Mouse (Mus musculus) liver, postnatal 0 days (tissue): ENCODE measurements around the gene Gm17402. TPM values are rescaled to one million over a fixed set of nuclear protein-coding genes. Genes with fewer than 3 reads are reported as not detected.
A peak's percentile ranks its signal among the peaks of the same experiment; 100 is the strongest.

ENCODE experiments used
- ATAC-seq: fragments of 200-750 bp; cut with Nextera tagmentation; 2 replicates; pipeline ENCODE4 v1.8.0; 2017; ENCODE audit warnings: mild to moderate bottlenecking, moderate library complexity
- DNase-seq: peaks from one replicate; pipeline ENCODE4 v3.0.0-alpha.2; 2016
- H3K27ac ChIP-seq: fragments of 300-500 bp; sonication (generic); 2 replicates; pipeline ENCODE4 v1.5.1; 2014; ENCODE audit warnings: antibody characterized with exemption, moderate library complexity, mild to moderate bottlenecking, low read depth
- H3K27me3 ChIP-seq: fragments of 300-500 bp; sonication (generic); 2 replicates; pipeline ENCODE4 v1.6.1; 2014; ENCODE audit warnings: low read length, control low read depth, mixed read lengths; ENCODE audit not compliant: insufficient read depth
- H3K36me3 ChIP-seq: fragments of 300-500 bp; sonication (generic); replicated peaks from 2 replicates; pipeline ENCODE4 v1.6.1; 2014; ENCODE audit warnings: mild to moderate bottlenecking, control low read depth, low read length, moderate library complexity, mixed read lengths; ENCODE audit not compliant: insufficient read depth
- H3K4me1 ChIP-seq: fragments of 300-500 bp; sonication (generic); 2 replicates; pipeline ENCODE4 v1.6.1; 2014; ENCODE audit warnings: antibody characterized with exemption, mild to moderate bottlenecking, control low read depth; ENCODE audit not compliant: insufficient read depth
- H3K4me2 ChIP-seq: fragments of 300-500 bp; sonication (generic); 2 replicates; pipeline ENCODE4 v1.6.1; 2014; ENCODE audit warnings: low read depth, mild to moderate bottlenecking, low read length, moderate library complexity, mixed read lengths
- H3K4me3 ChIP-seq: fragments of 300-500 bp; sonication (generic); 2 replicates; pipeline ENCODE4 v1.5.1; 2014; ENCODE audit warnings: low read depth, low read length
- H3K9ac ChIP-seq: fragments of 300-500 bp; sonication (generic); replicated peaks from 2 replicates; pipeline ENCODE4 v1.6.1; 2014; ENCODE audit warnings: mild to moderate bottlenecking, moderate library complexity
- H3K9me3 ChIP-seq: fragments of 300-500 bp; sonication (generic); 2 replicates; pipeline ENCODE4 v1.6.1; 2016; ENCODE audit warnings: mild to moderate bottlenecking, control low read depth, low read length, mixed read lengths
- CTCF ChIP-seq: sonication (generic); IDR thresholded peaks from 2 replicates; pipeline ENCODE4 v1.5.1; 2016; ENCODE audit warnings: antibody characterized with exemption, low read depth
- EP300 ChIP-seq: IDR thresholded peaks from 2 replicates; pipeline ENCODE4 v1.6.1; 2016; ENCODE audit warnings: antibody characterized with exemption, low read depth, mild to moderate bottlenecking
- WGBS: fragments of 180-500 bp; shearing (Covaris S2); extraction: QIAGEN DNeasy Blood & Tissue Kit; methylation state at CpG from one replicate; pipeline ENCODE4 v1.1.7; 2014; ENCODE audit not compliant: insufficient replicate concordance; 5-methylcytosine and 5-hydroxymethylcytosine counted together
- polyA plus RNA-seq: library from polyadenylated mRNA; unstranded; fragments of >200 nt; fragmentation: Nextera tagmentation; extraction: Ambion mirVana; gene quantifications from 2 replicates; pipeline ENCODE4 v1.2.1, GENCODE M21; 2015

Gene Gm17402
- polyA plus RNA-seq, 1 experiment from 2014 or later, result not detected

DNA sequence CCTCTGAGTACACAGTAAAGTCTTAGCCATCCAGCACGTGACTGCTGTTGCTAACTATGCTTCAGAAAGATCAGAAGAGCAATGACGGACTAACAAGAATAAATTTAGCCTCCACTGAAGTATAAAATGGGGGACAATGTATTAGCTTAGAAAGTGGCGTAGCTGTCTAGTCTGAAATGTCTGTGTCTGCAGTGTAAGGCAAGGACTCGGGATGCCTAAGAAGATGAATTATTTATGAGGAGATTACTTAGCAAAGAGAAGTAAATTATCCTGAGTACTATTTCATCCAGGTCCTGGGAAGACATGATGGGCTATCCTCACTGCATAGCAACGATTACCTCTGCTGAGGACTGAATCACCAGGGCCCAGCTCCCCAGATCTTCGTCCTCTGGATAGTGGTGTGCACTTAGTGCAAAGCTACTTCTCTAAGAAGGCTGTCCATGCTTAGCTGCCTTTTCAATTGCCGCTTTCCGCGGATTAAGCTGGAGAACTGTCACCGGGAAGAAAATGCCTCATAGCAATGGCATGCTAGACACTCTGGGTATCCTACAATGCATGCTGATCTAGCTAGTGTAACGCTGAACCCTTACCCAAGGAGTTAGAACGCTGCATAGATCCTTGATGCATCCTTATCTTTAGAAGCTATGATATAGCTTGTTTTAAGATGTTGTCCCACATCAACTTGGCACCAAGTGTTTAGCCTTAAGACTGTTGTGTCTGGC is 23.4 kb downstream of the Gm17402 start:
- no peak overlapping the region for H3K27ac ChIP-seq
- DNase-seq (no peak), ATAC-seq (no peak)
- H3K4me1 ChIP-seq, result no peaks in the 10 kb centered on the region
- H3K9ac ChIP-seq, result no peak overlapping the region
- no peak for TF ChIP-seq CTCF
- TF ChIP-seq EP300, result no peak
- H3K27me3 ChIP-seq, result no peaks in the 10 kb centered on the region
- H3K4me2 ChIP-seq, result no peak overlapping the region
- WGBS, result 81% methylated on average over 12 of the region's 12 CpGs
- no peak overlapping the region for H3K4me3 ChIP-seq
- H3K36me3 ChIP-seq, result 0 out of 2 replicates have a peak, but pooled peaks cover 4% of the 10 kb centered on the region
- no peaks in the 10 kb centered on the region for H3K9me3 ChIP-seq

DNA sequence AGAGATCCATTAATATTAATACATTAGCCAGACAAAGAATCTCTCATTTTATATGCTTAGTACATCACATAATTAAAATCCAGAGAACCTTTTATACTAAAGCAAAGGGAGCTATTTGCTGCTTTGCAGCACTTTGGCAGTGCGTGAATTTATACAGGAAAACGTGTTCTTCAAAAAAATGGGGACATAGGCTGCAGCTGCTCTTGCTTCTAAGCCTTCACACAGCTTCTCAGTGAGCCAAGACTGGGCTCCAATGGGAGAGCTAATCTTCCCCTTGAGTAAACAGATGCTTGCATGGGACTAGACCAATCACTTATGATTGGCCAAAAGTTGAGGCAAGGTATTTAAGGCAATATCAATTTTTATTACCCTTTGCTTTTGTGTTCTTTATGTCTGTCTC is 28.3 kb downstream of the Gm17402 start:
- no peak overlapping the region for H3K4me3 ChIP-seq
- ATAC-seq (no peak), DNase-seq (no peak)
- no peaks in the 10 kb centered on the region for H3K4me1 ChIP-seq
- H3K36me3 ChIP-seq, result no peaks in the 10 kb centered on the region
- H3K4me2 ChIP-seq, result no peak overlapping the region
- TF ChIP-seq EP300, result no peak
- TF ChIP-seq CTCF, result no peak
- no peak overlapping the region for H3K9ac ChIP-seq
- H3K9me3 ChIP-seq, result no peaks in the 10 kb centered on the region
- H3K27me3 ChIP-seq, result no peaks in the 10 kb centered on the region
- no peak overlapping the region for H3K27ac ChIP-seq
- 72% methylated on average over 2 of the region's 2 CpGs for WGBS

DNA sequence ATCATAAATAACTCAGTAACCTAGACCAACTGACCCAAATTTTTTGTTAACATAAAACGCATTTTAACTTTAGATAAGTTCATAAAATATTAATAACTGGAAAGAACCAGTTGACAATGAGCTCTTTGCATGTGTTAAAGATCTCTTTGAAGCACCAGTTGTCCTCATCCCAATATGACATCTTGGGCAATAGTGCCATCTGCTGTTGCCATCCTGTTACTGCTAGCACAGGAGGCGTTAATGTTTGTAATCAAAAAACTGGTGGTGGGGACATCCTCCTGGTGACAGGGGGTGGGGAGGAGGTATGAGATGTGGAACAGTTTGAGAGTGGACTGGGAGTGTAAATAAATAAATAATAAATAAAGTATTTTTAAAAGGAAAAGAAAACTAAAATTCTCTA is 30.4 kb downstream of the Gm17402 start:
- 12% methylated on average over 2 of the region's 2 CpGs for WGBS

DNA sequence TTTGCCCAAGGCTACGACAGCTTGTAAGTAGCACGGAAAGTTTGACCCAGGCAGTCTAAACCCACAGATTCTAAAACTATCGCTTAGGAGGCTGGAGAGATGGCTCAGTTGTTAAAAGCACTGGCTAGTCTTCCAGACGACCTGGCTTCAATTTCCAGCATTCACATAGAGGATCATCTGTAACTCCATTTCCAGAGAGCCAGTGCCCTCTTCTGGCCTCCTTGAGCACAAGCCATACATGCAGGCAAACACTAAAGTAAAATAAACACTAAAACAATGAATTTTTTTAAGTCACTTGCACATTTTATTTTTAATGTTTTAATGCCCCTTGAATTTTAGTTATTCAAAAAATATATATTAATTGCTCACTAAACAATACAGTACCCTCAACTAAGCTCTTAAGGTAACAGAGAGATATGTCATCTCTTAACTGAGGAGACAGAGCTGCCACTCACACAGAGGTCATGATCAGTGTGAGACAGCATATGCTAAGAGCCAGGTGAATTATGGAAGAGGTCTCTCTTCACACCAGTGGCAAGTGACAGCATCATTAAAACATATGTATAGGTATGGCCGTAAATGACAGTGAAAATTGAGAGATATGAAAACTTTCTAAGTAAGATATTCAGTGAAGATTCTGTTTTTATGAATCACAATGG is 31.8 kb downstream of the Gm17402 start:
- Histone ChIP-seq H3K9me3 (no peaks in the 10 kb centered on the region), H3K4me3 (no peak overlapping the region), H3K4me2 (no peak overlapping the region), H3K27me3 (no peaks in the 10 kb centered on the region), H3K36me3 (no peaks in the 10 kb centered on the region), H3K9ac (no peak overlapping the region), H3K27ac (no peak overlapping the region), H3K4me1 (no peaks in the 10 kb centered on the region)
- WGBS, result 61% methylated on average over 5 of the region's 5 CpGs
- TF ChIP-seq CTCF (peak; percentile 63), EP300 (no peak)
- DNase-seq, result no peak
- no peak for ATAC-seq

More for the DNA sequence above, 30.4 kb downstream of the Gm17402 start:
- H3K4me2 ChIP-seq, result no peak overlapping the region
- H3K27me3 ChIP-seq, result no peaks in the 10 kb centered on the region
- no peak overlapping the region for H3K9ac ChIP-seq
- peak; percentile 57 for DNase-seq
- ATAC-seq, result no peak
- TF ChIP-seq CTCF (peak; percentile 86), EP300 (no peak)
- H3K4me3 ChIP-seq, result no peak overlapping the region
- H3K27ac ChIP-seq, result no peak overlapping the region
- no peaks in the 10 kb centered on the region for H3K36me3 ChIP-seq
- H3K9me3 ChIP-seq, result no peaks in the 10 kb centered on the region
- H3K4me1 ChIP-seq, result no peaks in the 10 kb centered on the region

- ATAC-seq, result no peak
- Histone ChIP-seq H3K9ac (no peak overlapping the region), H3K4me3 (no peak overlapping the region), H3K27ac (no peak overlapping the region), H3K36me3 (no peaks in the 10 kb centered on the region), H3K9me3 (no peaks in the 10 kb centered on the region), H3K4me2 (no peak overlapping the region), H3K4me1 (no peaks in the 10 kb centered on the region), H3K27me3 (no peaks in the 10 kb centered on the region)
- WGBS, result 80% methylated on average over 7 of the region's 7 CpGs
- TF ChIP-seq CTCF, result no peak
- TF ChIP-seq EP300, result no peak
- no peak for DNase-seq
Observed at GRCm38 (mm10) chr3:67340921-67341320, 34.0 kb downstream of the Gm17402 start.

DNA sequence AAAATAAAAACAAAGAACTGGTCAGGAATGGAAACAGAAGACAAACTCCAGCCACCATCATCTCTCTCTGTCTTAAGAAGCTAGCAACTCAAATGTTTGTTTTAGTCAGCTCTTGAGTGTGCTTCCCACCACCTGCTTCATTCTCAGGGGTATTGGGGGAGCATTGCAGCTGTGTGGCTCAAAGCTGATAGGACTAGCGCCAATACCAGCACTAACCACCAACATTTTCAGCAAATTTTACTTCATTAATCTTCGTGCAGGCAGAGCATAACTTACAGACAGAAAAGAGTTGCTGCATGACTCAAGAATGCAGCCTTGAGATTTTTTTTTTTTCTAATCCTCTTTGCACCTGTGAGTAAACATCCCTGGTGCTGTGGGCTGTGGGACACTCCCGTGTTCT is 35.4 kb downstream of the Gm17402 start:
- ATAC-seq, result no peak
- no peaks in the 10 kb centered on the region for H3K4me1 ChIP-seq
- no peak for DNase-seq
- TF ChIP-seq EP300 (no peak), CTCF (no peak)
- no peaks in the 10 kb centered on the region for H3K9me3 ChIP-seq
- no peak overlapping the region for H3K9ac ChIP-seq
- H3K36me3 ChIP-seq, result no peaks in the 10 kb centered on the region
- 45% methylated on average over 3 of the region's 3 CpGs for WGBS
- no peak overlapping the region for H3K4me2 ChIP-seq
- no peak overlapping the region for H3K4me3 ChIP-seq
- H3K27ac ChIP-seq, result no peak overlapping the region
- H3K27me3 ChIP-seq, result no peaks in the 10 kb centered on the region
